Mouse (Mus musculus) MN1 (cell line): ENCODE data around the gene Ppp1r1b.
A peak's percentile ranks its signal among the peaks of the same experiment; 100 is the strongest.
"Not testable (repeated sequence)": the region's sequence is repeated elsewhere in the genome, so short reads cannot be mapped to it uniquely, and the experiment has no call there.

Experiments
- DNase-seq: peaks from one replicate; pipeline ENCODE4 v3.0.0-alpha.2; 2016; ENCODE audit warnings: low spot score

Ppp1r1b gene

GRCm38 (mm10) chr11:98373244-98373643 is 25.0 kb downstream of the Ppp1r1b start:
- no peak for DNase-seq

GRCm38 (mm10) chr11:98374266-98374665 is 26.1 kb downstream of the Ppp1r1b start:
- no peak for DNase-seq

GRCm38 (mm10) chr11:98376756-98377155 is 28.6 kb downstream of the Ppp1r1b start:
- no peak for DNase-seq

GRCm38 (mm10) chr11:98377787-98378186 is 29.6 kb downstream of the Ppp1r1b start:
- DNase-seq, result no peak

GRCm38 (mm10) chr11:98379379-98379778 is 31.2 kb downstream of the Ppp1r1b start:
- DNase-seq, result no peak

GRCm38 (mm10) chr11:98380106-98380505 is 31.9 kb downstream of the Ppp1r1b start:
- no peak for DNase-seq

- DNase-seq, result no peak
Observed at GRCm38 (mm10) chr11:98381651-98382050, 33.4 kb downstream of the Ppp1r1b start.

- DNase-seq, result not testable (repeated sequence)
Observed at GRCm38 (mm10) chr11:98382405-98382804, 34.2 kb downstream of the Ppp1r1b start.

- DNase-seq, result no peak
Observed at GRCm38 (mm10) chr11:98383261-98384030, 35.2 kb downstream of the Ppp1r1b start, which contains the start of gene Tcap. Tcap (plus strand) TSS chr11:98383811.

GRCm38 (mm10) chr11:98384216-98384615 is 36.0 kb downstream of the Ppp1r1b start:
- no peak for DNase-seq

GRCm38 (mm10) chr11:98384721-98385637 is 36.8 kb downstream of the Ppp1r1b start:
- DNase-seq, result no peak

GRCm38 (mm10) chr11:98385638-98386585 is 37.7 kb downstream of the Ppp1r1b start, which contains the start of gene Pnmt:
Pnmt (plus strand) TSS chr11:98386450.
- no peak for DNase-seq

GRCm38 (mm10) chr11:98386596-98386995 is 38.4 kb downstream of the Ppp1r1b start:
- DNase-seq, result no peak

GRCm38 (mm10) chr11:98387056-98387577 is 38.9 kb downstream of the Ppp1r1b start:
- DNase-seq, result no peak

GRCm38 (mm10) chr11:98388282-98388681 is 40.1 kb downstream of the Ppp1r1b start:
- DNase-seq, result no peak

GRCm38 (mm10) chr11:98389221-98389780 is 41.1 kb downstream of the Ppp1r1b start:
- DNase-seq, result peak; percentile 22

- DNase-seq, result no peak
Observed at GRCm38 (mm10) chr11:98390141-98390540, 41.9 kb downstream of the Ppp1r1b start.

- no peak for DNase-seq
Observed at GRCm38 (mm10) chr11:98392034-98392433, 43.8 kb downstream of the Ppp1r1b start.

GRCm38 (mm10) chr11:98392645-98393044 is 44.4 kb downstream of the Ppp1r1b start:
- peak; percentile 45 for DNase-seq

GRCm38 (mm10) chr11:98393317-98393716 is 45.1 kb downstream of the Ppp1r1b start:
- peak; percentile 36 for DNase-seq

- no peak for DNase-seq
Observed at GRCm38 (mm10) chr11:98394301-98394700, 46.1 kb downstream of the Ppp1r1b start.
